Mouse (Mus musculus) left cerebral cortex, adult 9 months (tissue): ENCODE measurements at regions not wholly inside any gene's neighbourhood (a gene's known extent, or its start where the extent isn't known, plus 50 kb on each side); places are given as distances from the start of the nearest gene placed in this dataset.

Experiments
- DNase-seq, 2 experiments: peaks; one replicate each; pipeline ENCODE4 v3.0.0; 2022; ENCODE audit warnings: low spot score in 2 of 2

DNA sequence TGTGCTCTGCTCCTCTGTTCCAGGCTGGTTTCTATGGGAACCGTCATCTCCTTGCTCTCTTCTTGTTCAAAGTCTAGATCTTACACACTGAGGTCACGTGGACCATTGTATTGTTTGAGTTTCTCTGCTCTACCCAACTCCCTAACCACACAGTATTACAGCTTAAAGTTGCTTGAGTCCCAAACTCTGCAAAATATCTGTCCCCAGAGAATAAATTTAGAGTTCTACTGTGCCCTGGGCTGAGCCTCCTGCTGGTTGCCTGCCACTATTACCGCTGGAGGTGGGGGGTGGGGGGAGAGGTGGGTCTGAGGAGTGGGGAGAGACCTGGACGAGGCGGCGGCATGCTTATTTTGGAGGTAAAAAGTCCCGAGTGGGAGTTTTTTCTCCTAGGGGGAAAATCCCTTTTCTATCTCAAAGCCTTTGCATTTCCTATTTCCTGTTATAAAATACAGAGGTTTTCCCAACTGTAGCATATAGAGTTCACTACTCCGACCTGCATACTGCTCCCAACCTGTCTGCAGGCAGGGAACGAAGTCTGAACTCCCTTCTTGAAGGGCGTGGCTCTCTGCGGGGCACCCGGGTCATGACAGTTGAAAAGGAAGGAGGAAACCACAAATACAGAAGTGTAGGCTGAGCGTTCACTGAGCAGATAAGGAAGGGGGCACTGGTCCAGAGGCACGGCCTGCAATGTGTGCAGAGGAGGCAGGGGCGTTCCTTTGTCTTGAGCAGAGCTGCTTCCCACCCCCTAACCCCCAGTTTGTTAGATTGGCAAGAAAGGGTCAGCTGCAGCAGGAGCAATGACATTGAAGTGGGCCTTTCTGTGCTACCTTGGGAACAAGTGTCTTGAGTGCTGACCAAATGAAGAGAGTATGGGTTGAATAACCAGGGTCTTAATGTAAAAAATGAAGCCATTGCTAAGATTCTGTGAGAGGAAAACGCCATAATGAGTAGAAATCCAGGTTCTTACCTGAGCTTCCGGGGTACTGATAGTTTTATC is 188.7 kb downstream of the Akap7 start:
- no peak for DNase-seq

DNA sequence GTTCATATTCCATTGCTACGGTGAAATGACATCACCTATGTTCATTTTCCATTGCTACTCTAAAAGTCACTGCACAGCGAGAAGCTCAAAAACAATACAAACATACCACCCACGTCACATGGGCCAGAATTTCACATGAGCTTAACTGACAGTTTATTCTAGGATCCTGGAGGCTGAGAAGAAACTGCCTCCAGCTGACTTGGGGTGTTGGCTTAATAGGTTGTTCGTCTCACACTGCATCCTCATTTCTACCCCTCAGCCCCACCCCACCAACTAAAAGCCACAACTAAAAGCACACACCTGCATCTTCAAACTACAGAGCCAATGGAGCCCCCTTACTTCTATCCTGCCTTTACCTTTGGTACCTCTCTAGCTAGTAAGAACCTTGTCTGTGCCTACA is 187.0 kb upstream of the Arg1 start:
- no peak for DNase-seq

GRCm38 (mm10) chr10:25112449-25113171 is 185.3 kb upstream of the Arg1 start:
- DNase-seq, result no peak

- DNase-seq, result peak; percentile 8 to 27
Measured at GRCm38 (mm10) chr10:25111636-25112422, 184.5 kb upstream of the Arg1 start.

DNA sequence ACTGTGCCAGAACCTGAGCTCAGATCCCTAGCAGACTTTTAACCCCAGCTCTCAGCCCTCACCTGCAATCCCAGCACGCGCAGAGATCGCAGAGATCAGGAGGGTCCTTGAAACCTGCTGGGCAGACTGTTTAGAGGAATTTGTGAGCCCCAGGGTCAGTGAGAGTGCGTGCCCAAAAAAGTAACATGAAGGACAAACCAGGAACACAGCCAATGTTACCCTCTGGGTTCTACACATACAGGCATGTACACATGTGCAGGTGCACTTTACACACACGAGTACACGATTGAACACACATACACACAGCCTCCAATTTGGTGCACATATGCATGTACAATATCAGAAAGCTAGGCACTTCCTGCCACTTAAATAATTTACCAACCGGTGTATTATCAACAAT is 183.9 kb upstream of the Arg1 start:
- DNase-seq, result no peak

DNA sequence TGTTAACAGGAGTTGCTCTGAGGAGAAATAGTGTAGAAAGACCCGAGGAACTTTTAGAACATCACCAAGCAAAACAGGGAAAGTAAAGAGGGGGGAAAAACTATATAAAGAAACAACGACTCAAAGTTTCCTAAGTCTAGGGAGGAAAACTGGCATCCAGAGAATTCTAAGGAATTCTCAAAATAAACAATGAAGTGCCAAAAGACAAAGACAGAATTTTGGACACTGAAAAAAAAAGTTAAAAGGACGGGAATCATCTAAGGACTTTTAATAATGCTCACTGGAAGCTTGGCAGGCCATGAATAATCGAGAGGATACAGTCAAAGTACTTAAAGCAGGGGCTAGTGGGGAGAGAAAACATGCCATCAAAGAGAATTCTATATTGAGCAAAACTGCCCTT is 170.8 kb upstream of the Arg1 start:
- no peak for DNase-seq

GRCm38 (mm10) chr10:25089705-25090386 is 162.6 kb upstream of the Arg1 start:
- no peak for DNase-seq

DNA sequence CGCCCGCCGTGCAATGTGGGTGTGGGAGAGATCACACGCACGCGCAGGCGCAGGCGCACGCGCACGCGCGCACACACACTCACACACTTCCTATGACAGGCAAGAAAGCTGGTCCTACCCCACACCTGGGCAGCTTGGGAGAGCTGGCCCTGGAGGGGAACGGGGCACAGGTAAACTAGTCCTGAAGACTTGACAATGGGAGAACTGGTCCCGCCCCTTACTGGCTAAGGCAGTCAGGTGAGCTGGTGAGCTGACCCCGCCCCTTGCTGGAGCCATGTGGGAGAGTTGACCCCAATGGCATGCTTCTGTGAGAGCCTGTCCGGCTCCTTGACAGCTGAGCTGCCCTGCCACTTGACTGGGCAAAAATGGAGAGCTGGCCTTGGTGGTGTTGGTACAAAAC is 159.5 kb upstream of the Arg1 start:
- DNase-seq, result no peak

DNA sequence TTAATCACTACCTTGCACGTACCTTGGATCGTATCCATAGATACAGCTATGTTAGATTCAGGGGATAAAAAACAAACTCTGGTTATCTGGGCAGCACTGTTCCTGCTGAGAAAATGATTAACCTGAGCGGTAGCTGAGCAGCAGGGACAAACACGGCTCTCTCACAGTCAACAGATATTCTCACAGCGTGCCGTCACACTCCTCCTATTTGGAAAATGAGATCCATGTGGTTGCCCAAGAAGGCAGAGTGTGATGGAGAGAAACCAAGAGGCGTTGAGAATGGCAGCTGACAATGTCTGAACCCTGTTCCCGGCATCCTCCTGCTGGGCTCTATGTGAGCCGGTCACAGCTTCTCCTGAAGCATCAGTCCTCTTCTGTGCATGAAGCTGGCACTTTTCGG is 155.6 kb upstream of the Arg1 start:
- no peak for DNase-seq

- no peak for DNase-seq
Measured at GRCm38 (mm10) chr10:25072617-25073016, 145.3 kb upstream of the Arg1 start.

DNA sequence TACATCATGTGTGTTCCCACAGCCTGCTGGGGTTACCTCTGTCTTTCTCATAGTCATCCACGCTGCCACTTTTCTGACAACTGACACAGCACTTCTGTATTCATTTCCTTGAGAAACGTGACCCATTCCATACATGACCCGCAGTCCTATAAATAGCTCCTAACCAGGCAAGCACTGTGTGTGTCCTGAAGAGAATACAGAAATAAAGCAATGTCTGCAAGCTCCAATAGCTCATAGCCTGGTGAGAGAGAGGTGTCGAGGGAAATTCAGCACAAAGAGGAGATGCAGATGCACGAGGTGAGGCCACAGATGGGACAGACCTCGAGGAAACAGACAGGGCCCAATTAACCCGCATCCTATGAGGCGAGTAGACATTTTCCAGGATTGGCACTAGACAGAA is 141.0 kb upstream of the Arg1 start:
- no peak for DNase-seq

DNA sequence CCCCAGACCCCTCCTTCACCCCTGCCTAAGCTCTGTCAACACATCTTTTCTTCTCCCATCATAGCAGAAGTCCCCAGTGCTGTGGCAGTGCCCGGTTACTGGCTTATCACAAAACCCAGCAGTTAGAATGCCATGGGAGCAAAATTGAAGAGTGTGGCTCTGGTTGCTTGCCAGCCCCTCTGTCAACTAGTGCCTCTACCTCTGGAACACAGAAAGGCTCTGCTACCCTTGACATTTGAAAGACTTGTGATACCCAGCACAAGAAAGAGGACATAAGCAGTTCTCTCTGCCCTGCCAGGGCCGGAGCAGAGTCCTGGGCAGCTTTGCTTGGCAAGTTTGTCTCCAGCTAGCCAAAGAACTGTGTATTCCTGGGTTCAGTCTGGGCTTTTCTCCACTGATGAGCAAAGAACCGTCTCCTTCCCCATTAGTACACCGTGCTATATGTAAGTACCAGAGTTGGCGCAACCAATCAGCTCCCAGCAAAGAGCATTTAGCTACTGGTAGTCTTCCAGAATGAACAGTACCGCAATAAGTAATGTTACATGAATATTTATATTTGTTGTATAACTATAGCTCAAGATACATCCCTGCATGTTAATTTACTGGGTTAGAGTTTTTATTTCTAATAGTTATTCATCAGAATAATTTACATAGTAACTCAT is 137.5 kb upstream of the Arg1 start:
- DNase-seq, result no peak

- no peak for DNase-seq
Measured at GRCm38 (mm10) chr10:25061402-25062055, 134.2 kb upstream of the Arg1 start.

DNA sequence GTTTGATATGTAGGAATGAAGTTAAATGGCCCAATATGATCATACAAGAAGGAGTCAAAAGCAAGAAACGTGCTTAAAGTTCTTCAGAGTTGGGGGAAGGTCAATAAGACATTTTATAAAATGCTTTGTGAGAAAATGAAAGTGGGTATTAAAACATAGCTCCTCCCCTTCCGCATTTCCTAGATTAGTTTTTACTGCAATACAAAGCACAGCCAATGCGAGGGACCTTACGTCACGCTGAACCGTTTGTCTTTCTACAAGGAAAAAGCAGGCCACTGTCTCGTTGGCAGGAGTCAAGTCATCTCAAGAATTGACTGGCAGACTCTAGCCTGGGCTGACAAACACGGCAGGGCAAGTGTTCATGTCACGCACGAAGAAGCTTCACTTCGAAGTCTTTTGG is 131.4 kb upstream of the Arg1 start:
- no peak for DNase-seq

- no peak for DNase-seq
Measured at GRCm38 (mm10) chr10:25051998-25052397, 124.7 kb upstream of the Arg1 start.

DNA sequence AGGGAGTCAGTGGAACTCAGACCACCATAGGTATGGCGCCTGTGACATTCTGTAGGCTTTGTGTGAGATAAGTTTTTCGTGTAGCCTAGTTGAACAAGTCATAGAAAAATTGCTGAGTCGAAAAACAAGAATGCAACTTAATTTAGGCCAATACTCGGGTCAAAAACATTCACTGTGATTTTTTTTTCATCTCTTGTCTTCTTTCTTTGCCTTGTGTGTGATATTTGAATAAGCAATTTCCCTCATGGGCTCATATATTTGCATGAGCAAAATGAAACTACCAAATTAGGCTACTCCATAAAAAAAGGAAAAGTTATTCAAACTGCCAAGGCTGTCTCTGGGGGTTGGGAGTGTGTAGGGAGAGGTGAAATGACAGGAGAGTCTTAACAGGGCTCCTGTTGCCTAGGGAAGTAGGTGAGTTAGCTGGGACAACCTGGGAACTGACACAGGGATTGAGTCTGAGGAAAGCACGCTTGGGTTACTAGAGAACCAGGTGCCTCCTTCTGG is 124.1 kb upstream of the Arg1 start:
- no peak for DNase-seq

- no peak for DNase-seq
Measured at GRCm38 (mm10) chr10:25041221-25041620, 113.9 kb upstream of the Arg1 start.

GRCm38 (mm10) chr10:25039926-25040325 is 112.6 kb upstream of the Arg1 start:
- DNase-seq, result no peak

GRCm38 (mm10) chr10:25036928-25037327 is 109.6 kb upstream of the Arg1 start:
- no peak for DNase-seq

GRCm38 (mm10) chr10:25035363-25035762 is 108.1 kb upstream of the Arg1 start:
- DNase-seq, result no peak
